27 mouse cellular contexts compared by ENCODE assay signal in the genomic region with DNA sequence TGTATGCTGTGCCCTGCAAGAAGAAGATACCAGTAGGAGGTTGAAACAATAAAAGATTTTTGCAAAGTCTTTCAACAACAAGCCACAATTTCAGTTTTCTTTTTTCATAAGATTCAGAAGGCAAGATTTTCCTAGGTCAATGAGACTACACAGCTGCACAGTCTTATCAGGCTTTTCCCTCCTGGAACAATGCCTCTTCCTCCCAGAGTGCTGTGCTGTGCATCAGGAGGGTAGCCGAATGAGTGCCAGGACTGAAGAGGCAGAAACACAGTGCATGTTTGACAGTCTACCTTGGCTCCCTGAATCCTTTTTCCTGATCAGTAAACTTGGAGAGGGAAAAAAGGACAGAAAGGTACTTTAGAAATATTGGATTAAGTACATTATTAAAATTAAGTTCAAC.
DNase-seq lines count a peak whose midpoint lies in the region; ATAC-seq and TF ChIP-seq lines count a peak whose summit lies in the region.
"Had no signal": no experiment of that assay in that cellular context is flagged by ENCODE, and none has a peak within 500 bp of the region (broad histone marks: within the 10 kb centered on the region; RNA-seq: fewer than 3 reads in every experiment).

No protein-coding gene starts in this region.

- TF ChIP-seq CTCF in lung, embryonic 14.5 days (IDR thresholded peaks at IDR 0.05; ENCODE audit: low read depth), result no peak

- no peak overlapping the region for H3K4me3 ChIP-seq in lung, embryonic 14.5 days (ENCODE audit: low read depth, low read length)
- H3K4me3 ChIP-seq in heart, embryonic 14.5 days (ENCODE audit: control insufficient read depth in 1 of 2, insufficient read depth in 1 of 2, low read depth in 1 of 2, low read length in 2 of 2), result no peak overlapping the region
- no peak overlapping the region for H3K4me3 ChIP-seq in forebrain, embryonic 14.5 days (ENCODE audit: low read depth, low read length)
- H3K4me3 ChIP-seq: embryonic facial prominence, embryonic 10.5 days; intestine, embryonic 15.5 days; layer of hippocampus, adult 2 months; limb, embryonic 13.5 days; midbrain, embryonic 15.5 days; myocyte had no signal

- peak; percentile 12 for DNase-seq in lung, embryonic 14.5 days
- DNase-seq in lung, postnatal 10 days, result no peak
- DNase-seq in heart, adult 8-10 months (ENCODE audit: low spot score), result peak; percentile 73
- peak; percentile 28 to 47 for DNase-seq in heart, postnatal 36 days
- no peak for DNase-seq in urinary bladder, postnatal 25 days (ENCODE audit: low spot score)
- DNase-seq in forebrain, embryonic 14.5 days (ENCODE audit: low spot score), result no peak
- no peak for DNase-seq in cerebellum, postnatal 14 days
- DNase-seq: cerebellum, adult 11 months; cerebellum, adult 9-11 months; gastrocnemius, postnatal 14 days; kidney, adult 8-10 months; kidney, postnatal 14 days; layer of hippocampus, postnatal 36 days; right cerebral cortex, postnatal 4 days; thymus, adult 18-20 months; thymus, postnatal 36 days had no signal

- ATAC-seq in lung, embryonic 14.5 days (ENCODE audit: insufficient read depth), result no peak
- ATAC-seq in heart, embryonic 14.5 days (ENCODE audit: insufficient number of reproducible peaks, insufficient read depth, low FRiP score, low read depth), result peak; percentile 77
- ATAC-seq in forebrain, embryonic 14.5 days, result no peak
- ATAC-seq: forebrain, embryonic 16.5 days; hindbrain, embryonic 16.5 days; intestine, embryonic 15.5 days; midbrain, embryonic 15.5 days had no signal

- H3K27ac ChIP-seq in lung, embryonic 14.5 days (ENCODE audit: low read depth), result no peak overlapping the region
- no peak overlapping the region for H3K27ac ChIP-seq in heart, embryonic 14.5 days (replicated peaks in 1 of 2; ENCODE audit: control insufficient read depth in 1 of 2, insufficient read depth in 1 of 2, low read depth in 2 of 2, low read length in 2 of 2)
- H3K27ac ChIP-seq in forebrain, embryonic 14.5 days (ENCODE audit: low read depth, low read length), result no peak overlapping the region
- H3K27ac ChIP-seq: embryonic facial prominence, embryonic 10.5 days; intestine, embryonic 15.5 days; layer of hippocampus, adult 2 months; limb, embryonic 13.5 days; liver, embryonic 14.5 days; macrophage; midbrain, embryonic 15.5 days had no signal

- WGBS in lung, embryonic 14.5 days, result 45% methylated on average over 1 of the region's 1 CpGs
- 0% methylated on average over 1 of the region's 1 CpGs for WGBS in heart, embryonic 14.5 days
- WGBS in forebrain, embryonic 14.5 days, result 70% methylated on average over 1 of the region's 1 CpGs

- intact Hi-C loops in heart, postnatal 36 days (cut with DNase I), result loop anchor here (5.0 to 10.0 kb wide), 3 partner anchors 438 to 648 kb away; a partner anchor contains a TSS

- no peaks in the 10 kb centered on the region for H3K9me3 ChIP-seq in lung, embryonic 14.5 days (ENCODE audit: low read depth, low read length)
- H3K9me3 ChIP-seq in heart, embryonic 14.5 days (ENCODE audit: control insufficient read depth, low read length), result no peaks in the 10 kb centered on the region
- H3K9me3 ChIP-seq in forebrain, embryonic 14.5 days (replicated peaks; ENCODE audit: control insufficient read depth, low read length), result no peaks in the 10 kb centered on the region
- H3K9me3 ChIP-seq: embryonic facial prominence, embryonic 10.5 days; intestine, embryonic 15.5 days; limb, embryonic 13.5 days; midbrain, embryonic 15.5 days had no signal

- H3K27me3 ChIP-seq in lung, embryonic 14.5 days (ENCODE audit: insufficient read depth, low read length), result no peaks in the 10 kb centered on the region
- no peaks in the 10 kb centered on the region for H3K27me3 ChIP-seq in heart, embryonic 14.5 days (ENCODE audit: control insufficient read depth, insufficient read depth, low read length)
- H3K27me3 ChIP-seq in forebrain, embryonic 14.5 days (replicated peaks; ENCODE audit: control insufficient read depth, insufficient read depth, low read length), result no peaks in the 10 kb centered on the region
- H3K27me3 ChIP-seq: intestine, embryonic 15.5 days; limb, embryonic 13.5 days; midbrain, embryonic 15.5 days had no signal

- no peak overlapping the region for H3K4me2 ChIP-seq in lung, embryonic 14.5 days
- no peak overlapping the region for H3K4me2 ChIP-seq in heart, embryonic 14.5 days (ENCODE audit: low read length)
- H3K4me2 ChIP-seq in forebrain, embryonic 14.5 days (ENCODE audit: low read length), result no peak overlapping the region
- H3K4me2 ChIP-seq: intestine, embryonic 15.5 days; limb, embryonic 13.5 days; midbrain, embryonic 15.5 days had no signal

- H3K36me3 ChIP-seq in lung, embryonic 14.5 days (ENCODE audit: insufficient read depth), result no peaks in the 10 kb centered on the region
- H3K36me3 ChIP-seq in heart, embryonic 14.5 days (ENCODE audit: control insufficient read depth, insufficient read depth, low read length), result no peaks in the 10 kb centered on the region
- no peaks in the 10 kb centered on the region for H3K36me3 ChIP-seq in forebrain, embryonic 14.5 days (ENCODE audit: control insufficient read depth, insufficient read depth, low read length)
- H3K36me3 ChIP-seq: embryonic facial prominence, embryonic 10.5 days; intestine, embryonic 15.5 days; limb, embryonic 13.5 days; midbrain, embryonic 15.5 days had no signal

- peaks cover 6% of the 10 kb centered on the region for H3K4me1 ChIP-seq in lung, embryonic 14.5 days (ENCODE audit: insufficient read depth)
- H3K4me1 ChIP-seq in heart, embryonic 14.5 days (ENCODE audit: control insufficient read depth in 2 of 2, insufficient read depth in 2 of 2, low read length in 2 of 2), result peaks cover 7 to 26% of the 10 kb centered on the region in 2 experiments
- peaks cover 4% of the 10 kb centered on the region; the same call in 1 of the 2 replicates for H3K4me1 ChIP-seq in forebrain, embryonic 14.5 days (ENCODE audit: control insufficient read depth, insufficient read depth, low read length)

- H3K9ac ChIP-seq in lung, embryonic 14.5 days, result no peak overlapping the region
- H3K9ac ChIP-seq in heart, embryonic 14.5 days (ENCODE audit: low read length), result no peak overlapping the region
- no peak overlapping the region for H3K9ac ChIP-seq in forebrain, embryonic 14.5 days (ENCODE audit: low read length)
- H3K9ac ChIP-seq: intestine, embryonic 15.5 days; limb, embryonic 13.5 days; liver, embryonic 14.5 days; midbrain, embryonic 15.5 days had no signal

Comparison
In these comparisons a context has a peak if more than half of its experiments do, and no peak if none do; other contexts are left out.
1. DNase-seq: peak in lung, embryonic 14.5 days (single experiment), heart, adult 8-10 months (single experiment) and heart, postnatal 36 days (2 of 2); none in lung, postnatal 10 days (single experiment), urinary bladder, postnatal 25 days (single experiment), forebrain, embryonic 14.5 days (single experiment) and cerebellum, postnatal 14 days (0 of 2).